Mouse (Mus musculus) Muller cell, postnatal 12 days (primary cell): ENCODE measurements at regions not wholly inside any gene's neighbourhood (a gene's known extent, or its start where the extent isn't known, plus 50 kb on each side); places are given as distances from the start of the nearest gene placed in this dataset.

Experiments used
- DNase-seq: peaks from one replicate; pipeline ENCODE4 v3.0.0-alpha.2; 2015; ENCODE audit errors: inconsistent ontology term

GRCm38 (mm10) chr8:26843714-26844113 lies 133.4 kb upstream of the Zfp703 start:
- no peak for DNase-seq

- DNase-seq: no peak
These were observed 132.9 kb upstream of the Zfp703 start for GRCm38 (mm10) chr8:26844132-26844808.

- DNase-seq: no peak
These were observed 132.3 kb upstream of the Zfp703 start for GRCm38 (mm10) chr8:26844809-26845143.

- DNase-seq: no peak
These were observed 131.5 kb upstream of the Zfp703 start for GRCm38 (mm10) chr8:26845481-26846194.

GRCm38 (mm10) chr8:26847009-26847408 lies 130.1 kb upstream of the Zfp703 start:
- DNase-seq: no peak

GRCm38 (mm10) chr8:26848098-26848772 lies 128.9 kb upstream of the Zfp703 start:
- DNase-seq: no peak

- DNase-seq: no peak
These were observed 128.0 kb upstream of the Zfp703 start for GRCm38 (mm10) chr8:26848955-26849684.

- DNase-seq: no peak
These were observed 125.0 kb upstream of the Zfp703 start for GRCm38 (mm10) chr8:26851871-26852800.

- no peak for DNase-seq
These were observed 124.2 kb upstream of the Zfp703 start for GRCm38 (mm10) chr8:26852921-26853320.

GRCm38 (mm10) chr8:26854557-26855238 lies 122.4 kb upstream of the Zfp703 start:
- DNase-seq: no peak

GRCm38 (mm10) chr8:26855256-26855655 lies 121.9 kb upstream of the Zfp703 start:
- DNase-seq: no peak

- no peak for DNase-seq
These were observed 112.6 kb upstream of the Zfp703 start for GRCm38 (mm10) chr8:26864571-26864970.

- DNase-seq: no peak
These were observed 112.2 kb upstream of the Zfp703 start for GRCm38 (mm10) chr8:26864971-26865370.

- no peak for DNase-seq
These were observed 108.8 kb upstream of the Zfp703 start for GRCm38 (mm10) chr8:26868101-26868848.

- DNase-seq: no peak
These were observed 108.3 kb upstream of the Zfp703 start for GRCm38 (mm10) chr8:26868849-26869110.

GRCm38 (mm10) chr8:26871838-26872237 lies 105.3 kb upstream of the Zfp703 start:
- DNase-seq: no peak

- DNase-seq: no peak
These were observed 104.7 kb upstream of the Zfp703 start for GRCm38 (mm10) chr8:26872382-26872781.

GRCm38 (mm10) chr8:26872815-26873214 lies 104.3 kb upstream of the Zfp703 start:
- no peak for DNase-seq

- no peak for DNase-seq
These were observed 96.9 kb upstream of the Zfp703 start for GRCm38 (mm10) chr8:26880177-26880576.
